Mouse (Mus musculus): ENCODE results near the gene Magi1. TPM values are rescaled to one million over a fixed set of nuclear protein-coding genes. Genes with fewer than 3 reads are reported as not detected.

Gene Magi1
- total and polyA plus RNA-seq, 3 experiments: not detected

GRCm38 (mm10) chr6:94282301-94283241 is 1.1 kb downstream of the Magi1 start:
- DNase-seq (ENCODE audit: low read depth, low spot score): no peak
- H3K27me3 ChIP-seq (ENCODE audit: control insufficient read depth in 1 of 2, insufficient read depth in 2 of 2, low read length in 2 of 2): no peaks in the 10 kb centered on the region
- H3K4me1 ChIP-seq (ENCODE audit: control insufficient read depth in 1 of 2, insufficient read depth in 2 of 2, low read length in 2 of 2): no peaks in the 10 kb centered on the region
- no peak overlapping the region for H3K9ac ChIP-seq (ENCODE audit: control insufficient read depth, low read depth, low read length, poor library complexity, severe bottlenecking)
- no peak overlapping the region for H3K27ac ChIP-seq (ENCODE audit: control insufficient read depth, low read depth, low read length)
- no peak overlapping the region for H3K4me3 ChIP-seq (ENCODE audit: control insufficient read depth in 1 of 2, insufficient read depth in 1 of 2, low read depth in 2 of 2, low read length in 2 of 2)
- no peak for TF ChIP-seq CHD1 (IDR thresholded peaks at IDR 0.05; ENCODE audit: low read depth, low read length)
- no peak for TF ChIP-seq MAX (IDR thresholded peaks at IDR 0.05; ENCODE audit: low read length)
- no peak for TF ChIP-seq RAD21 (IDR thresholded peaks at IDR 0.05; ENCODE audit: low read depth, low read length)
- TF ChIP-seq USF1 (IDR thresholded peaks at IDR 0.05; ENCODE audit: low read depth, low read length): no peak
- no peak for TF ChIP-seq MYB (IDR thresholded peaks at IDR 0.05; ENCODE audit: low read depth, low read length)
- no peak for TF ChIP-seq ZNF384 (IDR thresholded peaks at IDR 0.05; ENCODE audit: low read depth, low read length)
- no peak for TF ChIP-seq CHD2 (IDR thresholded peaks at IDR 0.05; ENCODE audit: low read length)
- TF ChIP-seq ZKSCAN1 (IDR thresholded peaks at IDR 0.05; ENCODE audit: low read depth, low read length): no peak
- TF ChIP-seq ZMIZ1 (IDR thresholded peaks at IDR 0.05; ENCODE audit: low read depth, low read length): no peak
- no peak for TF ChIP-seq UBTF (IDR thresholded peaks at IDR 0.05; ENCODE audit: borderline replicate concordance, insufficient read depth, low read depth, low read length)
- TF ChIP-seq TAL1 (IDR thresholded peaks at IDR 0.05; ENCODE audit: low read length): no peak
- no peak for TF ChIP-seq USF2 (IDR thresholded peaks at IDR 0.05; ENCODE audit: borderline replicate concordance in 1 of 2, insufficient read depth in 1 of 2, low read depth in 1 of 2, low read length in 2 of 2)
- TF ChIP-seq POLR2AphosphoS2 (IDR thresholded peaks at IDR 0.05; ENCODE audit: low read length): no peak
- no peak for TF ChIP-seq SIN3A (IDR thresholded peaks at IDR 0.05; ENCODE audit: low read length)
- no peak for TF ChIP-seq E2F4 (IDR thresholded peaks at IDR 0.05; ENCODE audit: borderline replicate concordance, low read depth, low read length)
- TF ChIP-seq KAT2A (conservative IDR thresholded peaks at IDR 0.05; ENCODE audit: low read depth, low read length): no peak
- no peak for TF ChIP-seq GATA1 (IDR thresholded peaks at IDR 0.05; ENCODE audit: low read depth, low read length)
- H3K9me3 ChIP-seq (replicated peaks; ENCODE audit: insufficient read depth, low read length): no peaks in the 10 kb centered on the region
- H3K79me2 ChIP-seq (ENCODE audit: control insufficient read depth, insufficient read depth, low read length, poor library complexity): no peaks in the 10 kb centered on the region
- no peaks in the 10 kb centered on the region for H3K36me3 ChIP-seq (ENCODE audit: control insufficient read depth in 1 of 2, insufficient read depth in 2 of 2, low read length in 2 of 2)

- Histone ChIP-seq H3K4me3 (ENCODE audit: control insufficient read depth in 1 of 2, insufficient read depth in 1 of 2, low read depth in 2 of 2, low read length in 2 of 2) (no peak overlapping the region), H3K4me1 (ENCODE audit: control insufficient read depth in 1 of 2, insufficient read depth in 2 of 2, low read length in 2 of 2) (no peaks in the 10 kb centered on the region), H3K36me3 (ENCODE audit: control insufficient read depth in 1 of 2, insufficient read depth in 2 of 2, low read length in 2 of 2) (no peaks in the 10 kb centered on the region), H3K9me3 (replicated peaks; ENCODE audit: insufficient read depth, low read length) (no peaks in the 10 kb centered on the region), H3K27ac (ENCODE audit: control insufficient read depth, low read depth, low read length) (no peak overlapping the region), H3K79me2 (ENCODE audit: control insufficient read depth, insufficient read depth, low read length, poor library complexity) (no peaks in the 10 kb centered on the region), H3K9ac (ENCODE audit: control insufficient read depth, low read depth, low read length, poor library complexity, severe bottlenecking) (no peak overlapping the region), H3K27me3 (ENCODE audit: control insufficient read depth in 1 of 2, insufficient read depth in 2 of 2, low read length in 2 of 2) (no peaks in the 10 kb centered on the region)
- DNase-seq (ENCODE audit: low read depth, low spot score): no peak
- TF ChIP-seq ETS1 (IDR thresholded peaks at IDR 0.05; ENCODE audit: low read depth, low read length) (no peak), POLR2AphosphoS2 (IDR thresholded peaks at IDR 0.05; ENCODE audit: low read length) (no peak), ZKSCAN1 (IDR thresholded peaks at IDR 0.05; ENCODE audit: low read depth, low read length) (no peak), ELF1 (IDR thresholded peaks at IDR 0.05; ENCODE audit: low read depth, low read length) (no peak), MAFK (IDR thresholded peaks at IDR 0.05; ENCODE audit: borderline replicate concordance, low read depth, low read length) (no peak), GATA1 (IDR thresholded peaks at IDR 0.05; ENCODE audit: low read depth, low read length) (no peak), UBTF (IDR thresholded peaks at IDR 0.05; ENCODE audit: borderline replicate concordance, insufficient read depth, low read depth, low read length) (no peak), GABPA (IDR thresholded peaks at IDR 0.05; ENCODE audit: low read depth, low read length) (no peak), POLR2AphosphoS5 (IDR thresholded peaks at IDR 0.05; ENCODE audit: borderline replicate concordance, low read depth, low read length) (no peak), EP300 (IDR thresholded peaks at IDR 0.05; ENCODE audit: low read depth in 1 of 2, low read length in 2 of 2) (no peak), POLR2A (IDR thresholded peaks at IDR 0.05; ENCODE audit: control insufficient read depth in 1 of 2, insufficient read depth in 1 of 2, low read depth in 1 of 2, low read length in 2 of 2, poor library complexity in 1 of 2) (no peak), MAX (IDR thresholded peaks at IDR 0.05; ENCODE audit: low read length) (no peak), CHD1 (IDR thresholded peaks at IDR 0.05; ENCODE audit: low read depth, low read length) (no peak), SIN3A (IDR thresholded peaks at IDR 0.05; ENCODE audit: low read length) (no peak), CTCF (IDR thresholded peaks at IDR 0.05 in 2 of 3, conservative IDR thresholded peaks at IDR 0.05 in 1 of 3; ENCODE audit: control insufficient read depth in 1 of 3, insufficient read depth in 1 of 3, low read depth in 2 of 3, low read length in 3 of 3, poor library complexity in 1 of 3, severe bottlenecking in 1 of 3) (no peak), HCFC1 (IDR thresholded peaks at IDR 0.05; ENCODE audit: low read depth, low read length) (no peak), TAL1 (IDR thresholded peaks at IDR 0.05; ENCODE audit: low read length) (no peak), USF1 (IDR thresholded peaks at IDR 0.05; ENCODE audit: low read depth, low read length) (no peak), ZMIZ1 (IDR thresholded peaks at IDR 0.05; ENCODE audit: low read depth, low read length) (no peak)
These were observed 2.0 kb downstream of the Magi1 start for GRCm38 (mm10) chr6:94281606-94282280.

Measured in MEL (cell line).